Mouse (Mus musculus): ENCODE data around the gene Nxf7. TPM values are rescaled to one million over a fixed set of nuclear protein-coding genes. Genes with fewer than 3 reads are reported as not detected.
"Not testable (repeated sequence)": the region's sequence is repeated elsewhere in the genome, so short reads cannot be mapped to it uniquely, and the experiment has no call there.

Nxf7 gene
- polyA plus RNA-seq, 1 experiment from 2014 or later = not detected

- H3K27ac ChIP-seq; ATAC-seq (ENCODE audit: borderline replicate concordance, extremely low read depth, low FRiP score, low TSS enrichment); H3K36me3 ChIP-seq; H3K4me1 ChIP-seq; H3K9ac ChIP-seq; H3K27me3 ChIP-seq; H3K4me2 ChIP-seq; H3K4me3 ChIP-seq; H3K9me3 ChIP-seq: not testable (repeated sequence)
- 21% methylated on average over 8 of the region's 8 CpGs for WGBS
Observed at GRCm38 (mm10) chrX:135559665-135560064, 38.9 kb downstream of the Nxf7 start.

Other genes starting within 250 kb of the Nxf7 start
- not detected in 2 replicates for gene Gm5128, start 225.5 kb downstream of the Nxf7 start, polyA plus RNA-seq (2015; fragmentation: Nextera tagmentation; extraction: Ambion mirVana)
- gene Gm7903, start 164.9 kb downstream of the Nxf7 start, polyA plus RNA-seq (2015; fragmentation: Nextera tagmentation; extraction: Ambion mirVana) = not detected in 2 replicates
- not detected in 2 replicates for gene AV320801, start 104.2 kb downstream of the Nxf7 start, polyA plus RNA-seq (2015; fragmentation: Nextera tagmentation; extraction: Ambion mirVana)
- gene Prame, start 28.9 kb upstream of the Nxf7 start, polyA plus RNA-seq (2015; fragmentation: Nextera tagmentation; extraction: Ambion mirVana) = not detected in 2 replicates
- not detected in 2 replicates for gene Tcp11x2, start 95.0 kb upstream of the Nxf7 start, polyA plus RNA-seq (2015; fragmentation: Nextera tagmentation; extraction: Ambion mirVana)
- not detected in 2 replicates for gene Tmsb15a, start 126.5 kb upstream of the Nxf7 start, polyA plus RNA-seq (2015; fragmentation: Nextera tagmentation; extraction: Ambion mirVana)
- gene Armcx5, start 144.0 kb upstream of the Nxf7 start, polyA plus RNA-seq (2015; fragmentation: Nextera tagmentation; extraction: Ambion mirVana) = 9.1 and 9.5 TPM in 2 replicates
- 36.4 and 39.7 TPM in 2 replicates for gene Gprasp1, start 144.0 kb upstream of the Nxf7 start, polyA plus RNA-seq (2015; fragmentation: Nextera tagmentation; extraction: Ambion mirVana)
- 50.3 and 52.9 TPM in 2 replicates for gene Bhlhb9, start 198.8 kb upstream of the Nxf7 start, polyA plus RNA-seq (2015; fragmentation: Nextera tagmentation; extraction: Ambion mirVana)
- 21.8 and 26.1 TPM in 2 replicates for gene Gprasp2, start 240.3 kb upstream of the Nxf7 start, polyA plus RNA-seq (2015; fragmentation: Nextera tagmentation; extraction: Ambion mirVana)

Data from lung, embryonic 15.5 days (tissue).